Mouse (Mus musculus): ENCODE measurements around the gene Polr2l.

- TF ChIP-seq CTCF (IDR thresholded peaks at IDR 0.05; ENCODE audit: insufficient read depth, low read depth, low read length): no peak
- no peak for TF ChIP-seq POLR2A (IDR thresholded peaks at IDR 0.05; ENCODE audit: insufficient read depth, low read depth, low read length)
Measured at GRCm38 (mm10) chr7:141462333-141462821, 12.6 kb downstream of the Polr2l start.

Data from olfactory bulb, adult 2 months (tissue).